Mouse (Mus musculus): ENCODE data around the gene Rbmx. TPM values are rescaled to one million over a fixed set of nuclear protein-coding genes. Genes with fewer than 3 reads are reported as not detected.

Gene Rbmx
- 54.7 and 80.2 TPM in 2 replicates for total RNA-seq (2014; rRNA removed; ENCODE audit: low replicate concordance)
- polyA plus RNA-seq (2015; fragmentation: Nextera tagmentation; extraction: Ambion mirVana), result 55.1 and 67.5 TPM in 2 replicates

DNA sequence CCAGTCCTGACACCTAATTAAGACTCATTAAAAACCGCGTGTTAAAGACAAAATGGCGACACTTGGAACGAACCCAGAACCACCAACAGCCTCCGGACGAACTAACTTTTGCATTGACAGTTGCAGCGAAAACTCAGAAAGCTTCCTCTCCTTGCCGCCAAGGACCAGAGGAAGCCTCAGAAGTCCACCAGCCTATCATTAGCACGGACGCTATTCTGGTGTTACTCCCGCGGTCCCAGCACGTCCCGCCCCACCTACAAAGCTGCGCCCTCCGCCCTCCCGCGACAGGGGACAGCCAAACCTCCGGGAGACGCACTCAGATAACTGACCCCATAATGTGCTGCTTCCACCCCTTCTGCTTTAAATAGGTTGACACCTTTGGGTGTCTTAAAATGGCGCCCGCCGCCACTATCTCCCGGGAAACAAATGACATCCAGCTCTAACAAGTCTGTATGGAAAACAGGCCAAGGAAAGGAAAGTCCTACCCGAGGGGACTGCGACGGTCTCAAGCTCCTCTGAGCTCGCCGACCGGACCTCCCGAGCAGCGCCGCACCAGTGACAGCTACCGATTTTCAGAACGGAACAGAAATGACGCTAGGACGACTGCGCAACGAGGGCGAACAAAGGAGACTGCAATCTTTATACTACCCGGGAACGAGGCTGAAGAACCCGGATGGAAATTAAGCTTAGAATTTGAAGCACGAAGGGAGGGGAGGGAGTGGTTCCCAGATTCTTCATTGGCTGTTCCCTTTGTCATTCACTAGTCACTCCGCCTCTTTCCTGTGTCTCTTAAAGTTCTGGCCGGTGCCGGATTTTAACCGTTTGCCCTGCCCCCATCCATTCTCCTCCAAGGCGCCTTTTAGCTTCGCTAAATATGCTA is at the start of gene Rbmx:
TSS of gene Rbmx (minus strand) at position 670 of the 880 bp plus-strand sequence.
- Histone ChIP-seq H3K4me3 (ENCODE audit: low read depth, low read length) (peak within 1 kb of the TSS; percentile 71), H3K27me3 (ENCODE audit: control insufficient read depth, insufficient read depth, low read length) (no peaks in the 10 kb centered on the region), H3K27ac (ENCODE audit: low read depth) (peak within 1 kb of the TSS; percentile 97), H3K9me3 (replicated peaks; ENCODE audit: control insufficient read depth, low read length) (no peaks in the 10 kb centered on the region), H3K9ac (replicated peaks; ENCODE audit: low read depth, low read length) (peak within 1 kb of the TSS; percentile 81), H3K36me3 (replicated peaks; ENCODE audit: control insufficient read depth, insufficient read depth, low read length) (peaks cover 19% of the 10 kb centered on the region), H3K4me2 (ENCODE audit: low read depth, low read length) (peak within 1 kb of the TSS; percentile 59), H3K4me1 (ENCODE audit: control insufficient read depth, insufficient read depth) (no peaks in the 10 kb centered on the region)
- TF ChIP-seq EP300 (IDR thresholded peaks at IDR 0.05; ENCODE audit: low read depth) (peak; percentile 42; the same call in 1 of the 2 replicates), CTCF (IDR thresholded peaks at IDR 0.05; ENCODE audit: low read depth) (no peak)
- DNase-seq (ENCODE audit: low spot score), result peak; percentile 93
- peak; percentile 94 for ATAC-seq (ENCODE audit: insufficient read depth, low read depth)
- WGBS, result 19% methylated on average over 50 of the region's 50 CpGs

DNA sequence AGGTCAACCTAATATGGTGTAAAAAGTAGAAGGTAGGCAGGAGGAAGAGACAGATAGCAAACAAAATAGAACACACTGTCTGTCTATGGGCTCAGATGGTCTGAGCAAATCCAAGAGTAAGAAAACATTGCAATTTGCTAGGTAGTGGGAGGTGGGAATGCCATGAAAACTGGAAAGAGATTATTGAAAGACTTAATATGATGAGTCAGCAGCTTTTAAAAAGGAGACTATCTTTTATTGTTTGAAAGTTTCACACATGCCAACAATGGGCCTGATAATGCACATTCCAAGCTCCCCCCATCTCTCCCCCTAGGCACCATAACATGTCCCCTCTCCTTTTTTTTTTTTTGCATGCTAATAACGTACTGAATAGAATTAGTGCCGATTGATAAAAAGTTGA is 41.1 kb upstream of the Rbmx start:
- TF ChIP-seq CTCF (IDR thresholded peaks at IDR 0.05; ENCODE audit: low read depth) (no peak), EP300 (IDR thresholded peaks at IDR 0.05; ENCODE audit: low read depth) (no peak)
- Histone ChIP-seq H3K27me3 (ENCODE audit: control insufficient read depth, insufficient read depth, low read length) (no peaks in the 10 kb centered on the region), H3K27ac (ENCODE audit: low read depth) (no peak overlapping the region), H3K9ac (replicated peaks; ENCODE audit: low read depth, low read length) (no peak overlapping the region), H3K4me1 (ENCODE audit: control insufficient read depth, insufficient read depth) (no peaks in the 10 kb centered on the region), H3K36me3 (replicated peaks; ENCODE audit: control insufficient read depth, insufficient read depth, low read length) (no peaks in the 10 kb centered on the region), H3K9me3 (replicated peaks; ENCODE audit: control insufficient read depth, low read length) (no peaks in the 10 kb centered on the region), H3K4me2 (ENCODE audit: low read depth, low read length) (no peak overlapping the region), H3K4me3 (ENCODE audit: low read depth, low read length) (no peak overlapping the region)
- DNase-seq (ENCODE audit: low spot score), result no peak
- WGBS, result 72% methylated on average over 2 of the region's 2 CpGs
- ATAC-seq (ENCODE audit: insufficient read depth, low read depth), result no peak

DNA sequence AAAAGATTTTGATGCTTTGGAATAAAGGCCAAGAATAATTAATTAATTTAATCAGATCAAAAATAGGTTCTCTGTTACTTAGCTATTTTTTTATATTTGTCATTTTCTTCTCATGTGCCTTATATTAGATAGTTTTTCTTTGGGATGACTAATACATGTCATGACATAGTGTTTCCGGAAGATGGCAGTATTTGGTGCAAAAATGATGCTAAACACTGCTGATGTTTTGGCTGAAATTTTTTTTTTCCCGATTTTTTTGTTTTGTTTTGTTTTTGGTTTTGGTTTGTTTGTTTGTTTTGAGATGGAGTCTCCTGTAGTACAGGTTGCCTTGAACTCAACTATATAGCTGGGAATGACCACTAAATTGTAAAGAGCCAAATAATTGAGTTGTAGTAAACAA is 38.8 kb upstream of the Rbmx start:
- Histone ChIP-seq H3K27me3 (ENCODE audit: control insufficient read depth, insufficient read depth, low read length) (no peaks in the 10 kb centered on the region), H3K9ac (replicated peaks; ENCODE audit: low read depth, low read length) (no peak overlapping the region), H3K4me2 (ENCODE audit: low read depth, low read length) (no peak overlapping the region), H3K9me3 (replicated peaks; ENCODE audit: control insufficient read depth, low read length) (no peaks in the 10 kb centered on the region), H3K4me3 (ENCODE audit: low read depth, low read length) (no peak overlapping the region), H3K4me1 (ENCODE audit: control insufficient read depth, insufficient read depth) (no peaks in the 10 kb centered on the region), H3K27ac (ENCODE audit: low read depth) (no peak overlapping the region), H3K36me3 (replicated peaks; ENCODE audit: control insufficient read depth, insufficient read depth, low read length) (no peaks in the 10 kb centered on the region)
- DNase-seq (ENCODE audit: low spot score) (peak; percentile 6), ATAC-seq (ENCODE audit: insufficient read depth, low read depth) (no peak)
- WGBS, result 3% methylated on average over 2 of the region's 2 CpGs
- TF ChIP-seq CTCF (IDR thresholded peaks at IDR 0.05; ENCODE audit: low read depth) (peak; percentile 44), EP300 (IDR thresholded peaks at IDR 0.05; ENCODE audit: low read depth) (no peak)

DNA sequence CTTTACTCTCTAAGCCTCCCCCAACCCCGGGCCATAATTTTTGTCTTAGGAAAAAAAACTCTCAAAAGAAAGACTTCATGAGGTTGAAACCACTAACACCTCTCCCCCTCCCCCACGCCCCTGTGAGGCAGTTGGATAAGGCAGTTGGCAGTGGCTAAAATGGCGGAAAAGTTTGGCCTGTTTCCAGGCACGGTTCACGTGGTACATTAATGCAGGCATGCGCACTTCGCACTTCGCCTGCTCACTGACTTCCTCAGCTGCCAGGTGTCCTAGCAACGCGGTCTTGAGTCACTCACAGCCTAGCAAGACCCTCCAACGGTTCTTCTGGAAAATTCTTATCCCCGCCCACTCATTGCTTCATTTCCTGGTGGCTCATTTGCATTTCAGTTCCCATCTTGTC is 15.9 kb upstream of the Rbmx start, which contains the start of gene Gm364:
TSS of gene Gm364 (plus strand) at position 386 of the 400 bp plus-strand sequence.
- no peaks in the 10 kb centered on the region for H3K4me1 ChIP-seq (ENCODE audit: control insufficient read depth, insufficient read depth)
- no peak for DNase-seq (ENCODE audit: low spot score)
- no peak within 1 kb of the TSS for H3K4me2 ChIP-seq (ENCODE audit: low read depth, low read length)
- no peaks in the 10 kb centered on the region for H3K36me3 ChIP-seq (replicated peaks; ENCODE audit: control insufficient read depth, insufficient read depth, low read length)
- 87% methylated on average over 12 of the region's 12 CpGs for WGBS
- H3K9ac ChIP-seq (replicated peaks; ENCODE audit: low read depth, low read length), result no peak within 1 kb of the TSS
- TF ChIP-seq EP300 (IDR thresholded peaks at IDR 0.05; ENCODE audit: low read depth) (no peak), CTCF (IDR thresholded peaks at IDR 0.05; ENCODE audit: low read depth) (no peak)
- no peak within 1 kb of the TSS for H3K4me3 ChIP-seq (ENCODE audit: low read depth, low read length)
- no peaks in the 10 kb centered on the region for H3K27me3 ChIP-seq (ENCODE audit: control insufficient read depth, insufficient read depth, low read length)
- no peak for ATAC-seq (ENCODE audit: insufficient read depth, low read depth)
- H3K27ac ChIP-seq (ENCODE audit: low read depth), result no peak within 1 kb of the TSS
- no peaks in the 10 kb centered on the region for H3K9me3 ChIP-seq (replicated peaks; ENCODE audit: control insufficient read depth, low read length)

DNA sequence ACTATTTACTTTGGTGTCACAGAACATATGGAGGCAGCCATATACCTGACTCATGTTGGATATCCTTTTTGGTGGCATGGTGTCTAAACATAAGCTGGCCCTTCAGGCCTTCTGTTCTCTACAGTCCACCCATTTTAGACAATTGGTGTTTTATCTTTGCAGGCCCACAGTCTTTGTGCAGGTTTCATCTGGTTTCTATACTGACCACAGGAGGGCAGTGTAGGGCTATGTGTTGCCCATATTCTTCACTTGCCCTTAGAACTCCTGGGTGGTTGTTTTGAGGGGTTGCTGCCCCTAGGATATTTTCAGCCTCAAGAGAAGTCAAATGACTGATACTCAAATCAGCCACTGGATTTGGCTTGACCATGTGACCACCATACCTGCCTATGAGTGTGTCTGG is 10.8 kb upstream of the Rbmx start:
- ATAC-seq (ENCODE audit: insufficient read depth, low read depth) (no peak), DNase-seq (ENCODE audit: low spot score) (no peak)
- H3K4me1 ChIP-seq (ENCODE audit: control insufficient read depth, insufficient read depth), result no peaks in the 10 kb centered on the region
- no peaks in the 10 kb centered on the region for H3K27me3 ChIP-seq (ENCODE audit: control insufficient read depth, insufficient read depth, low read length)
- H3K27ac ChIP-seq (ENCODE audit: low read depth), result no peak overlapping the region
- peak; percentile 40 for TF ChIP-seq CTCF (IDR thresholded peaks at IDR 0.05; ENCODE audit: low read depth)
- no peak for TF ChIP-seq EP300 (IDR thresholded peaks at IDR 0.05; ENCODE audit: low read depth)
- no peak overlapping the region for H3K4me2 ChIP-seq (ENCODE audit: low read depth, low read length)
- no peak overlapping the region for H3K4me3 ChIP-seq (ENCODE audit: low read depth, low read length)
- no peak overlapping the region for H3K9ac ChIP-seq (replicated peaks; ENCODE audit: low read depth, low read length)
- no peaks in the 10 kb centered on the region for H3K36me3 ChIP-seq (replicated peaks; ENCODE audit: control insufficient read depth, insufficient read depth, low read length)
- no peaks in the 10 kb centered on the region for H3K9me3 ChIP-seq (replicated peaks; ENCODE audit: control insufficient read depth, low read length)
